Mouse (Mus musculus) mouse embryonic stem cell (cell line): ENCODE measurements around the gene Lamtor3.
"Not testable (repeated sequence)": the region's sequence is repeated elsewhere in the genome, so short reads cannot be mapped to it uniquely, and the experiment has no call there.

Source experiments
- in situ Hi-C, 2 experiments: fragments of 300-500 bp; cut with MboI; formaldehyde crosslinking; loops; 1 replicate in 1 of 2; 3 replicates in 1 of 2; pipeline ENCODE4 v1.14.3; 2019 to 2020; ENCODE audit warnings: low sequenced_read_pairs in 2 of 2, low pct_unique_long_range_greater_than_20kb in 1 of 2, mixed read lengths in 1 of 2; ENCODE audit not compliant: unreplicated experiment in 1 of 2

Gene Lamtor3

GRCm38 (mm10) chr3:137918172-137918931 is at the start of gene Lamtor3:
Gene Lamtor3, plus strand, starts transcription at chr3:137918506.
- in situ Hi-C loops = no loop called here

- in situ Hi-C loops = no loop called here
Observed at GRCm38 (mm10) chr3:137869395-137869794, 48.9 kb upstream of the Lamtor3 start.

- in situ Hi-C loops = no loop called here
Observed at GRCm38 (mm10) chr3:137879313-137879712, 39.0 kb upstream of the Lamtor3 start.

- in situ Hi-C loops = no loop called here
Observed at GRCm38 (mm10) chr3:137880109-137880748, 38.1 kb upstream of the Lamtor3 start.

- in situ Hi-C loops = no loop called here
Observed at GRCm38 (mm10) chr3:137881093-137881492, 37.2 kb upstream of the Lamtor3 start.

- in situ Hi-C loops = no loop called here
Observed at GRCm38 (mm10) chr3:137887961-137888360, 30.3 kb upstream of the Lamtor3 start.

- in situ Hi-C loops = no loop called here
Observed at GRCm38 (mm10) chr3:137891089-137891488, 27.2 kb upstream of the Lamtor3 start.

GRCm38 (mm10) chr3:137892118-137892517 is 26.2 kb upstream of the Lamtor3 start:
- in situ Hi-C loops = no loop called here

GRCm38 (mm10) chr3:137893789-137894188 is 24.5 kb upstream of the Lamtor3 start:
- in situ Hi-C loops = no loop called here

- in situ Hi-C loops = no loop called here
Observed at GRCm38 (mm10) chr3:137895196-137895595, 23.1 kb upstream of the Lamtor3 start.

- in situ Hi-C loops = no loop called here
Observed at GRCm38 (mm10) chr3:137896386-137896785, 21.9 kb upstream of the Lamtor3 start.

- in situ Hi-C loops = no loop called here
Observed at GRCm38 (mm10) chr3:137896867-137897266, 21.4 kb upstream of the Lamtor3 start.

GRCm38 (mm10) chr3:137897685-137898084 is 20.6 kb upstream of the Lamtor3 start:
- in situ Hi-C loops = no loop called here

GRCm38 (mm10) chr3:137900149-137900548 is 18.2 kb upstream of the Lamtor3 start:
- in situ Hi-C loops = no loop called here

GRCm38 (mm10) chr3:137913093-137913492 is 5.2 kb upstream of the Lamtor3 start:
- in situ Hi-C loops = no loop called here

- in situ Hi-C loops = not testable (repeated sequence)
Observed at GRCm38 (mm10) chr3:137914567-137914966, 3.7 kb upstream of the Lamtor3 start.

- in situ Hi-C loops = no loop called here
Observed at GRCm38 (mm10) chr3:137917694-137918171, 573 bp upstream of the Lamtor3 start.

GRCm38 (mm10) chr3:137918932-137919311 is 616 bp downstream of the Lamtor3 start:
- in situ Hi-C loops = no loop called here

- in situ Hi-C loops = no loop called here
Observed at GRCm38 (mm10) chr3:137919398-137919797, 1.1 kb downstream of the Lamtor3 start.

GRCm38 (mm10) chr3:137920594-137920993 is 2.3 kb downstream of the Lamtor3 start:
- in situ Hi-C loops = no loop called here
